Mouse (Mus musculus): ENCODE data around the gene Lrrc61.
A peak's percentile ranks its signal among the peaks of the same experiment; 100 is the strongest.

DNA sequence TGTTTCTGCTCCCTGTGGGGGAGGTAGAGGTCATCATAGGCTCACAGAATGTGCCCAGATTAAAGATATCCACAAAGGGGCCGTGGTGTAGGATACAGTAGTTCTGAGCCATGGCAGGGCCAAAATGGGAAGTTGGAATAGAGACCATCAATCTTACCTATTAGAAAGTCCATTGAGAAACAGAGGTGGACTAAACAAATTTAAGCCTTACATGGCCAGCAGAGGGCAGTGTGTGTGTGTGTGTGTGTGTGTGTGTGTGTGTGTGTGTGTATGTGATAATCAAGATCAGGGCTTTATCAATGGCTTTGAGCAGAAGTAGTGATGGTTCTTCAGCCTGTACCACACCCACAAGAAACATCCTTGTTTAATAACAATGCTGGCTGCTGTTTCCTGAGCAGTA lies 8.3 kb upstream of the Lrrc61 start:
- TF ChIP-seq CTCF (conservative IDR thresholded peaks at IDR 0.05; ENCODE audit: insufficient read depth, insufficient read length, low read depth, low read length) (peak; percentile 45), POLR2A (IDR thresholded peaks at IDR 0.05; ENCODE audit: low read depth, low read length) (no peak)
